Mouse (Mus musculus) spleen, adult 2 months (tissue): ENCODE results near the gene Arhgap33. TPM values are rescaled to one million over a fixed set of nuclear protein-coding genes. Genes with fewer than 3 reads are reported as not detected.

Experiments
- DNase-seq, 2 experiments: peaks; one replicate each; pipeline versions ENCODE4 v3.0.0 to v3.0.0-alpha.2; 2012 to 2021; ENCODE audit warnings: low spot score in 2 of 2, low read depth in 1 of 2
- H3K27ac ChIP-seq: fragments of 200-500 bp; 2 replicates; pipeline ENCODE4 v1.5.1; 2012; ENCODE audit warnings: low read length, inconsistent platforms; ENCODE audit not compliant: insufficient read depth
- H3K27me3 ChIP-seq: fragments of 200-500 bp; 2 replicates; pipeline ENCODE4 v1.6.1; 2012; ENCODE audit warnings: mild to moderate bottlenecking, moderate library complexity, low read length, inconsistent platforms; ENCODE audit not compliant: control insufficient read depth, insufficient read depth
- H3K36me3 ChIP-seq: fragments of 200-500 bp; 2 replicates; pipeline ENCODE4 v1.6.1; 2012; ENCODE audit warnings: mild to moderate bottlenecking, low read length, inconsistent platforms; ENCODE audit not compliant: control insufficient read depth, insufficient read depth
- H3K4me1 ChIP-seq: fragments of 200-500 bp; 2 replicates; pipeline ENCODE4 v1.6.1; 2011; ENCODE audit warnings: inconsistent platforms; ENCODE audit not compliant: control insufficient read depth, insufficient read depth, insufficient read length
- H3K4me3 ChIP-seq: fragments of 200-500 bp; 2 replicates; pipeline ENCODE4 v1.5.1; 2011; ENCODE audit warnings: mild to moderate bottlenecking, inconsistent platforms; ENCODE audit not compliant: insufficient read depth, insufficient read length; ENCODE audit errors: extremely low read depth
- CTCF ChIP-seq: fragments of 200-500 bp; IDR thresholded peaks from 2 replicates; pipeline ENCODE4 v1.5.1; 2011; ENCODE audit warnings: mild to moderate bottlenecking, inconsistent platforms; ENCODE audit not compliant: insufficient read depth, insufficient read length, insufficient replicate concordance; ENCODE audit errors: extremely low read depth
- POLR2A ChIP-seq: fragments of 200-500 bp; IDR thresholded peaks from 2 replicates; pipeline ENCODE4 v1.6.1; 2011; ENCODE audit warnings: low read depth, low read length, inconsistent platforms
- WGBS: fragments of 180-500 bp; shearing (Covaris S2); methylation state at CpG from one replicate; pipeline ENCODE4 v1.1.7; 2018; 5-methylcytosine and 5-hydroxymethylcytosine counted together
- polyA plus RNA-seq: library from polyadenylated mRNA; depleted of rRNA; stranded (reverse); fragments of >200 nt; gene quantifications from 2 replicates; pipeline ENCODE4 v1.2.3, GENCODE M21; 2012

The Arhgap33 gene
- polyA plus RNA-seq, 1 experiment: 18.4 TPM

DNA sequence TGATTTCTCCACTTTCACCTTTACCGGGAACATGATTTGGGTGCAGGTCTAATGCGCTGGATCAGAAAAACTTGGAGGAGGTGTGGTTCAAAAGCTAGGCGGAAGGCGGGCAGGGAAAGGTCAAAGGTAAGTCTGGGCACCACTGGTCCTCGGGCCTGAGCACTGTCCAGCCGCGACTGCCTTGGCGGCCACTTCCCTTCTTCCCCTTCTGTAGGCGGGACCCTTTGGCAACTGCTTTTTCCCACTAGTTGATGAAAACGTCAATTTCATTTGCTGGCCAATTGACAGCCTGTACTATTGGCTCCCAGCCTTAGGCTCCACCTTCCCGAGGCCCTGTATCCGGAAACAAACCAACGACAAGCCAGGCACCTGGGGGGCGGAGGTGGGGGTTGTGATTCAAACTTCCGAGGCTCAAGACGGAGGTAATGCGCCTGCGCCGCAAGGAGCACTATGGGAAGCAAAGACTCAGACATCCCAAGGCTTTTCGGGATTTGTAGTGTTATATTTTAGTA lies 24.6 kb upstream of the Arhgap33 start, which contains the start of gene Lin37:
Gene Lin37 (minus strand): TSS at position 396 of the 512 bp plus-strand sequence.
- TF ChIP-seq CTCF (no peak), POLR2A (peak; percentile 79)
- Histone ChIP-seq H3K4me1 (peaks cover 6% of the 10 kb centered on the region; the same call in 1 of the 2 replicates), H3K4me3 (peak within 1 kb of the TSS; percentile 81), H3K27me3 (no peaks in the 10 kb centered on the region), H3K27ac (peak within 1 kb of the TSS; percentile 74), H3K36me3 (peaks cover 19% of the 10 kb centered on the region)
- under 1% methylated on average over 20 of the region's 20 CpGs for WGBS
- DNase-seq: peak; percentile 86 to 93

- DNase-seq: no peak
- H3K36me3 ChIP-seq: peaks cover 19% of the 10 kb centered on the region
- peaks cover 4% of the 10 kb centered on the region; the same call in 1 of the 2 replicates for H3K4me1 ChIP-seq
- H3K27me3 ChIP-seq: no peaks in the 10 kb centered on the region
- H3K4me3 ChIP-seq: peak overlapping the region; percentile 81
- TF ChIP-seq CTCF (no peak), POLR2A (no peak)
- 6% methylated on average over 12 of the region's 12 CpGs for WGBS
- peak overlapping the region; percentile 74; the same call in 1 of the 2 replicates for H3K27ac ChIP-seq
Observed at GRCm38 (mm10) chr7:30558656-30559442, 24.0 kb upstream of the Arhgap33 start.

DNA sequence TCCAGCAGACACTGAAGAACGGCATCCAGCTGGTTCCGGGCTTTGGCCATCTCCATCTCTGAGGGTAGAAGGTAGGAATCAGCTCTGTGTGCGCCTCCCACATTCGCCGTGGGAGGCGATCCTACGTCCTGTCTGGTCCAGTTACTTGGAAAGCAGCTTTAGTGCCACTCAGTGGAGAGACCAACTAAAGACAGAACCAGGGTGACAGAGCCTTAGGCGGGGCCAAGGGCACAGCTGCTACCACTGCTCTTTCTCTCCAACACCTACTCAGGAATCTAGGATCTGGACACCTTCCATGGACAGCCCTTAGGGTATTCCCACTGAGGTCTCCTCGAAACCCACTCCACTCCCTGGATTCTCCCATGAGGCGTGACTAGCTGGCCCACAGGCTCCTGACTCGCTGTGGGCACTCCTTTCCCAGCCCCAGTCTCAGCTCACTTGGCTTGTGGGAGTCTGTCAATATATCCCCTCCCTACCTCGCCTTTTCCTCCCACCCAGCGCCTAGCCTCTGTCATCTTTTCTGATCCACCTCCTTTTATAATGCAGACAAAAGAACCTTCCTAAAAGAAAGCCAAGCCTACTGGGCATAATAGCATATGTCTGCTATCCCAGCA lies 23.1 kb upstream of the Arhgap33 start:
- Histone ChIP-seq H3K4me3 (no peak overlapping the region), H3K27me3 (no peaks in the 10 kb centered on the region), H3K27ac (no peak overlapping the region), H3K36me3 (peaks cover 19% of the 10 kb centered on the region), H3K4me1 (peaks cover 9% of the 10 kb centered on the region)
- WGBS: 93% methylated on average over 13 of the region's 13 CpGs
- DNase-seq: no peak
- no peak for TF ChIP-seq CTCF
- TF ChIP-seq POLR2A: no peak

- Histone ChIP-seq H3K27ac (no peak overlapping the region), H3K4me1 (peaks cover 9% of the 10 kb centered on the region), H3K36me3 (peaks cover 19% of the 10 kb centered on the region), H3K27me3 (no peaks in the 10 kb centered on the region), H3K4me3 (no peak overlapping the region)
- TF ChIP-seq CTCF: no peak
- TF ChIP-seq POLR2A: no peak
- no peak for DNase-seq
- 95% methylated on average over 18 of the region's 18 CpGs for WGBS
Observed at GRCm38 (mm10) chr7:30556894-30557536, 22.2 kb upstream of the Arhgap33 start.

- Histone ChIP-seq H3K36me3 (peaks cover 19% of the 10 kb centered on the region), H3K27me3 (no peaks in the 10 kb centered on the region), H3K4me1 (peaks cover 9% of the 10 kb centered on the region), H3K4me3 (no peak overlapping the region), H3K27ac (no peak overlapping the region)
- no peak for DNase-seq
- TF ChIP-seq POLR2A (no peak), CTCF (no peak)
- WGBS: 84% methylated on average over 22 of the region's 22 CpGs
Observed at GRCm38 (mm10) chr7:30553810-30554584, 19.1 kb upstream of the Arhgap33 start.

GRCm38 (mm10) chr7:30553021-30553589 lies 18.2 kb upstream of the Arhgap33 start:
- 6% methylated on average over 23 of the region's 23 CpGs for WGBS
- TF ChIP-seq POLR2A (no peak), CTCF (no peak)
- H3K4me1 ChIP-seq: peaks cover 5% of the 10 kb centered on the region

More at GRCm38 (mm10) chr7:30553021-30553589, 18.2 kb upstream of the Arhgap33 start:
- peak overlapping the region; percentile 77 for H3K4me3 ChIP-seq
- H3K27me3 ChIP-seq: no peaks in the 10 kb centered on the region
- peak overlapping the region; percentile 81 for H3K27ac ChIP-seq
- DNase-seq: no peak
- peaks cover 19% of the 10 kb centered on the region for H3K36me3 ChIP-seq
